Mouse (Mus musculus) forebrain, embryonic 16.5 days (tissue): ENCODE measurements around the gene Mapkap1. TPM values are rescaled to one million over a fixed set of nuclear protein-coding genes. Genes with fewer than 3 reads are reported as not detected.
"Not testable (repeated sequence)": the region's sequence is repeated elsewhere in the genome, so short reads cannot be mapped to it uniquely, and the experiment has no call there.

ENCODE experiments used
- ATAC-seq: fragments of 200-750 bp; cut with Nextera tagmentation; 2 replicates; pipeline ENCODE4 v1.8.0; 2017; ENCODE audit warnings: mild to moderate bottlenecking, moderate library complexity
- H3K27ac ChIP-seq: fragments of 300-500 bp; sonication (generic); 2 replicates; pipeline ENCODE4 v1.5.1; 2014; ENCODE audit warnings: low read length, control low read depth
- H3K27me3 ChIP-seq: fragments of 300-500 bp; sonication (generic); replicated peaks from 2 replicates; pipeline ENCODE4 v1.6.1; 2014; ENCODE audit warnings: low read length; ENCODE audit not compliant: control insufficient read depth, insufficient read depth
- H3K36me3 ChIP-seq: fragments of 300-500 bp; sonication (generic); 2 replicates; pipeline ENCODE4 v1.6.1; 2014; ENCODE audit not compliant: control insufficient read depth, insufficient read depth
- H3K4me1 ChIP-seq: fragments of 300-500 bp; sonication (generic); replicated peaks from 2 replicates; pipeline ENCODE4 v1.6.1; 2014; ENCODE audit warnings: low read length; ENCODE audit not compliant: control insufficient read depth, insufficient read depth
- H3K4me2 ChIP-seq: fragments of 300-500 bp; sonication (generic); 2 replicates; pipeline ENCODE4 v1.6.1; 2014; ENCODE audit warnings: mild to moderate bottlenecking, low read length, control low read depth
- H3K4me3 ChIP-seq: fragments of 300-500 bp; sonication (generic); replicated peaks from 2 replicates; pipeline ENCODE4 v1.5.1; 2014; ENCODE audit warnings: mild to moderate bottlenecking, low read length, control low read depth
- H3K9ac ChIP-seq: fragments of 300-500 bp; sonication (generic); replicated peaks from 2 replicates; pipeline ENCODE4 v1.6.1; 2014; ENCODE audit warnings: low read depth, low read length, control low read depth
- H3K9me3 ChIP-seq: fragments of 300-500 bp; sonication (generic); 2 replicates; pipeline ENCODE4 v1.6.1; 2016; ENCODE audit warnings: low read length; ENCODE audit not compliant: control insufficient read depth
- WGBS: fragments of 180-500 bp; shearing (Covaris S2); extraction: QIAGEN DNeasy Blood & Tissue Kit; methylation state at CpG from one replicate; pipeline ENCODE4 v1.1.7; 2014; 5-methylcytosine and 5-hydroxymethylcytosine counted together
- polyA plus RNA-seq: library from polyadenylated mRNA; unstranded; fragments of >200 nt; fragmentation: Nextera tagmentation; extraction: Ambion mirVana; gene quantifications from 2 replicates; pipeline ENCODE4 v1.2.1, GENCODE M21; 2015

Mapkap1 gene
- polyA plus RNA-seq, 1 experiment from 2014 or later, result 100 TPM

DNA sequence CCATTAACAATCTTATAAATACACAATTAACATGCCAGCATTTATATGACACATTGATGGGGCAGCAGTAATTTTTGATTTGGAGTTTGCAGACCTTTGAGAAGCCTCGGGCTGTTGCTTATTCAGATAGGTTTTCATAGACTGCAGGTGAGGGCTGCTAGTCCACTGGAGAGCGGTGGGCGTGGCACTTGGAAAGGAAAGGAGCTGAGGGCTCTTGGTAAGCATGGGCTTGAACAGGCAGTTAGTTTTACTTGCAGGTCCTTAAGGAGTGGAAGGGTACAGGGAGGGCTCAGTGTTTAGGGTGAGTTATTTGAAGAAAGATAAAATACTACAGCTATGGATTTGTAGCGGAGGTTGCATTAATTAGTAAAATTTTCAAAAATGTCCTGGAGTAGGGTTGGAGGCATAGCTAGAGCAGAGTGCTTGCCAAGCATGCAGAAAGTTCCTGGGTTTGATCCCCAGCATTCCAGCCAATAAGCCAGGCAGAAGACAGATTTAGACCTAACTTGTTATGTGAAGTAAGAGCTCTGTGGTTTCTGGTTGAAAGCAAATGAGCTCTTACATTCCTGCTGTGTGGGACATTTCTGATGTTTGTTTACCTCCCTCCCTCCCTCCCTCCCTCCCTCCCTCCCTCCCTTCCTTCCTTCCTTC lies 19.1 kb downstream of the Mapkap1 start:
- Histone ChIP-seq H3K27ac (no peak overlapping the region), H3K4me3 (no peak overlapping the region), H3K9me3 (no peaks in the 10 kb centered on the region), H3K27me3 (no peaks in the 10 kb centered on the region), H3K36me3 (no peaks in the 10 kb centered on the region), H3K4me2 (no peak overlapping the region), H3K4me1 (0 out of 2 replicates have a peak, but pooled peaks cover 3% of the 10 kb centered on the region), H3K9ac (no peak overlapping the region)
- WGBS, result 82% methylated on average over 4 of the region's 4 CpGs
- no peak for ATAC-seq

DNA sequence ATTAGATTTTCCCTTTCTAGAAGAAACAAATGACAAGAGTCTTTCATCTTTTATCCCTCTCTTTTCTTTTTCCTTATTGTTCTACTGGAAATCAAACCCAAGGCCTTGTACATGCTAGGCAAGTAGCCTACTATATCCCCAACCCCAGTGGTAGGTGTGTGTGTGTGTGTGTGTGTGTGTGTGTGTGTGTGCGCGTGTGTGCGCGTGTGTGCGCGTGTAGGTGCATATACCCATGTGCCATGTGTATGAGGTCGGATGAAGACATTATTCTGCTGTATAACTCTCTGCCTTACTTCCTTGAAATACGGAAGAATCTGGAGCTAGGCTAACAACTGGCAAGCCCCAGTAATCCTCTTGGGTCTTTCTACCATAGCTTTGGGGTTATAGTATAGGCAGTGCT lies 24.1 kb downstream of the Mapkap1 start:
- H3K4me2 ChIP-seq, result no peak overlapping the region
- H3K36me3 ChIP-seq, result peaks cover 6% of the 10 kb centered on the region
- no peaks in the 10 kb centered on the region for H3K27me3 ChIP-seq
- H3K4me3 ChIP-seq, result no peak overlapping the region
- H3K4me1 ChIP-seq, result no peaks in the 10 kb centered on the region
- no peaks in the 10 kb centered on the region for H3K9me3 ChIP-seq
- no peak overlapping the region for H3K27ac ChIP-seq
- ATAC-seq, result no peak
- WGBS, result 97% methylated on average over 8 of the region's 8 CpGs
- no peak overlapping the region for H3K9ac ChIP-seq

DNA sequence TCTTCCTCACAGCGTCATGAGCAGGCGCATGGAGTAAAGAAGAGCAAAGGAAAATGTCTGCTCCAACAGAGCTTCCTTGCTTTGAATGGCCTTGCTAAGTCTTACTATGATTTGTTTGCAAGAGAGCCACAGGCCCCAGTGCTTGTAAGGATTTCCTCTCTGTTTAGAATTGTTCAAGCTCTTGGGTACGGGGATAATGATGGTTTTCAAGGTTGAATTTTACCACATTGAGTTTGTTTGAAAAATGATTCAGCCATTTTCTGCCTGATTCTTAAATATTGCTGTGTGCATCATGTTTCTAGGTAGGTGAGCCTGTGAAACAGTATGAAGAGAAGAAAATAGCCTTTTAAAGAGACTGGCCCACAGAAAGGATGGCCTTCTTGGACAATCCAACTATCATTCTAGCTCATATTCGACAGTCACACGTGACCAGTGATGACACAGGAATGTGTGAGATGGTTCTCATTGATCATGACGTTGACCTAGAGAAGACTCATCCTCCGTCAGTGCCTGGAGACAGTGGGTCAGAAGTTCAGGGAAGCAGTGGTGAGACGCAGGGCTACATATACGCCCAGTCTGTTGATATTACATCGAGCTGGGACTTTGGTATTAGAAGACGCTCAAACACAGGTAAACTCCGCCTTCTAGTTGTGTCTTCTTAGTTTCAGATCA lies 25.3 kb downstream of the Mapkap1 start:
- Histone ChIP-seq H3K4me1 (no peaks in the 10 kb centered on the region), H3K9ac (no peak overlapping the region), H3K27ac (no peak overlapping the region), H3K4me3 (no peak overlapping the region), H3K9me3 (no peaks in the 10 kb centered on the region), H3K4me2 (no peak overlapping the region), H3K36me3 (peaks cover 6% of the 10 kb centered on the region), H3K27me3 (no peaks in the 10 kb centered on the region)
- 95% methylated on average over 12 of the region's 12 CpGs for WGBS
- no peak for ATAC-seq

DNA sequence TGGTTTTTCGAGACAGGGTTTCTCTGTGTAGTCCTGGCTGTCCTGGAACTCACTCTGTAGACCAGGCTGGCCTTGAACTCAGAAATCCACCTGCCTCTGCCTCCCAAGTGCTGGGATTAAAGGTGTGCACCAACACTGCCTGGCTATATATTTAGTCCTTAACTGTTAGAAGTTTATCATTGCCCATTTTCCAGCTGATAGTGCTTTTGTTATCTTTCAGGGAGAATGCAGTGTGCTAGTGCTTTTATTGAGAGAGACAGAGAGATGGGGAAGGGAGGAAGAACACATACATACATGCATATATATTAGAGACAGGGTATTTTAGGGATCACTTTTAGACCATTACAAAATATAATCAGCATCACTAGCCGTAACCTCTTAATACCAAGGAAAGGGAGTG lies 26.3 kb downstream of the Mapkap1 start:
- H3K4me1 ChIP-seq, H3K9ac ChIP-seq, H3K27me3 ChIP-seq, H3K27ac ChIP-seq, H3K4me3 ChIP-seq, H3K4me2 ChIP-seq, H3K36me3 ChIP-seq, ATAC-seq, H3K9me3 ChIP-seq: not testable (repeated sequence)
- 96% methylated on average over 1 of the region's 2 CpGs for WGBS

DNA sequence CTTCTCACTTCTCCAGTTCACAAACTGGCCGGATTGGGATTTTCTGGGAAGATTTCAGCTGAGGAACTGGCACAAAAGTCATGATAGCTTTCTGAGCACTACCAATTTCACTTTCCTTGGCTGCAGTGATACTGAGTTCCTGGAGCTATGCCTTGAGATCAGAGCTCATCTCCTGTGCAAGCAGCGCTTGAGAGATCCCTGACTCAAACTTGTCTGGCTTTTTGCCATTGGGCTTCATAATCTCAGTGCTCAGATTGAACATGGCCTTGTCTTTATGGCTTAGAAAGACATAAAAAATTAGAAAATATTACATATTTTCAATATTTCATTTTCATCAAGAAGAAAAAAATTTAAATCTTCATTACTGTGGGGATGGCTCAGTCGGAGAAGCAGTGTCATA lies 29.8 kb downstream of the Mapkap1 start:
- WGBS, result 90% methylated on average over 3 of the region's 3 CpGs
- ATAC-seq, result no peak
- Histone ChIP-seq H3K9ac (no peak overlapping the region), H3K9me3 (no peaks in the 10 kb centered on the region), H3K27me3 (no peaks in the 10 kb centered on the region), H3K36me3 (peaks cover 6% of the 10 kb centered on the region), H3K4me2 (no peak overlapping the region), H3K4me1 (no peaks in the 10 kb centered on the region), H3K27ac (no peak overlapping the region), H3K4me3 (no peak overlapping the region)

DNA sequence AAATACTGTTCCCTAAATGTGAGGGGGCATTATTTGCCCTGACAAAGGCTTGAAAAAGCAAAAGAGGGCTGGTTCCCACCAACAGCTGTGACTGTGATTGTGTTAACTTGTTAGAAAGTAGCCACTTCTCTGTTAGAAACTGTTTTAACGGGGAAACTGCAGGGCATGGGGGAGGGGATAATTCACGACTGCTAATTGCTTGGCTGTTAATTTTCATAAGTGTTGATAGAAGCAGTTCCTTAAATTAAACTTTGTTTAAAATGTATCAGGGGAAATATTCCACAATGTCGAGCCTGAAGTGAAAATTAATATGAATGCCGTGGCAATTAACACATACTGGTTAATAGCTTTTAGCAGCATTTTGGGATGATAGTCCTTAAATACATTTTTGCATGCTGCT lies 42.2 kb downstream of the Mapkap1 start:
- Histone ChIP-seq H3K4me2 (no peak overlapping the region), H3K9ac (no peak overlapping the region), H3K36me3 (no peaks in the 10 kb centered on the region), H3K4me1 (peaks cover 14% of the 10 kb centered on the region), H3K4me3 (no peak overlapping the region), H3K9me3 (no peaks in the 10 kb centered on the region), H3K27me3 (no peaks in the 10 kb centered on the region), H3K27ac (no peak overlapping the region)
- no peak for ATAC-seq
- WGBS, result 34% methylated on average over 4 of the region's 4 CpGs

DNA sequence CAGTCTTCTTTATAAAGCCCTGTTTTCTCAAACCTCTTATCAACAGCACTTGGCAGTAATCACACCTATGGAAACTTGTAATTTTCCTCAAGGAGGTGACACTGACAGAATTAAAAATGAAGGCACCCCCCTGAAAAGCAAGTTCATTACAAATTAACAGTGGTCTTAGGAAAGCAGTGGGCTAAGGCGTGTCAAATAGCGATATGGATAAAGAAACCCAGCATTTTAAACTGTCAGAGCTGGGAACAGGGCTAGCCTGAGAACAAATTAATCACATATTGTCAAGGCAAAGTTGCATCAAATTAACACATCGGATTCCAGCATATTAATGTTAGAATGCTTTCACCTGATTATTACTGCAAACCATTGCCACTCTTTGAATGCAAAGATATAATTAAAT lies 55.9 kb downstream of the Mapkap1 start:
- no peaks in the 10 kb centered on the region for H3K27me3 ChIP-seq
- ATAC-seq, result peak; percentile 67
- H3K36me3 ChIP-seq, result no peaks in the 10 kb centered on the region
- H3K4me1 ChIP-seq, result no peaks in the 10 kb centered on the region
- no peak overlapping the region for H3K4me2 ChIP-seq
- no peak overlapping the region for H3K27ac ChIP-seq
- 63% methylated on average over 3 of the region's 3 CpGs for WGBS
- no peaks in the 10 kb centered on the region for H3K9me3 ChIP-seq
- no peak overlapping the region for H3K4me3 ChIP-seq
- H3K9ac ChIP-seq, result no peak overlapping the region

DNA sequence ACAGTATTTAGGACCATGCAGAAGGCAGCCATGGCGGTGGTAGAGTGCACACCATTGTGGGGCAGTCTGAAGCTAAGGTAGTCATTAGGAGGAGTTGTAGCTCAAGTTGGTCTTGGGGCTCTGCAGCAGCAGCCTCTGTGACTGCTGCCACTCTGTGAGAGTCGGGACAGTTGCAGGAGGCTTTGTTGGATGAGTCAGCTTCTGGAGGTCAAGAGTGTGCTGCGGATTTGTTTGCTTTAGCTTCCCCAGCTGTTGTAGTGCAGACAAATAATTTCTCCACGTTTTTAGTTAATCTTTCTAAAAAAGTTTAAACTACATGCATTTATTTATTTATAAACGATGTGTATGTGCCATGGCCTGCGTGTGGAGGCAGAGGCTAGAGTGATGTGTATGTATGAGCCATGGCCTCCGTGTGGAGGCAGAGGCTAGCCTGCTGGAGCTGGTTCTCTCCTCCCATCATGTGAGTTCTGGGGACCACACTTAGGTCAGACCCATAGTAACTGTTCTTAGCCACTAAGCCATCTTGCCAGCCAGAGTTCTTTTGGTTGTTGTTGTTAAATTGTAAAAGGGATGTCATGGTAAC lies 62.1 kb downstream of the Mapkap1 start:
- Histone ChIP-seq H3K9me3 (no peaks in the 10 kb centered on the region), H3K4me2 (no peak overlapping the region), H3K27ac (no peak overlapping the region), H3K36me3 (no peaks in the 10 kb centered on the region), H3K27me3 (no peaks in the 10 kb centered on the region), H3K4me1 (peaks cover 4% of the 10 kb centered on the region), H3K9ac (no peak overlapping the region), H3K4me3 (no peak overlapping the region)
- ATAC-seq, result no peak
- 81% methylated on average over 7 of the region's 7 CpGs for WGBS

DNA sequence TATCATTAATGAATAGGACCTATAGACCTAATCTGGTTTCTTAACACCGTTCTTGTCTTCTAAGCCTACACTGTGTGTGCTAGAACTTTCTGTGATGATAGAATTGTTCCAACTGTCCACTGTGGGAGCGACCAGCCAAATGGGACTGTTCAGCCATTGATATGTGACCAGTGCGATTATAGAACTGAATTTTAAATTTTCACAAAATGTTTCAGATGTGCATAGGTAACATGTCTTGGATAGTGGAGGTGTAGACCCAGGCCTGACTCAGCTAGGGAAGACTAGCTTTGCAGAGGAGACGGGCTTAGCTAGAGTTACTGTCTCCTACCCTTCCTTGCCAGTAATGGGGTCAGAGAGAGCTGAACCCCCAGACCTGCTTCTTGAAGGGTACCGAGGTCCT lies 62.8 kb downstream of the Mapkap1 start:
- H3K36me3 ChIP-seq, result no peaks in the 10 kb centered on the region
- 97% methylated on average over 5 of the region's 5 CpGs for WGBS
- no peaks in the 10 kb centered on the region for H3K9me3 ChIP-seq
- H3K9ac ChIP-seq, result no peak overlapping the region
- no peak overlapping the region for H3K4me2 ChIP-seq
- no peak for ATAC-seq
- no peak overlapping the region for H3K4me3 ChIP-seq
- H3K27me3 ChIP-seq, result no peaks in the 10 kb centered on the region
- H3K27ac ChIP-seq, result no peak overlapping the region
- H3K4me1 ChIP-seq, result peaks cover 6% of the 10 kb centered on the region
